Mouse (Mus musculus) myocyte (in vitro differentiated cells): ENCODE measurements around the gene Kif1c.

Experiments used
- CEBPB ChIP-seq: IDR thresholded peaks from 2 replicates; pipeline ENCODE4 v1.6.1; 2011; ENCODE audit warnings: mild to moderate bottlenecking, moderate library complexity; ENCODE audit not compliant: poor library complexity, insufficient read depth, severe bottlenecking
- E2F4 ChIP-seq: IDR thresholded peaks from one replicate; pipeline ENCODE4 v1.6.1; 2011; ENCODE audit warnings: mild to moderate bottlenecking, control low read depth, moderate library complexity; ENCODE audit not compliant: insufficient read depth
- MAX ChIP-seq: IDR thresholded peaks from one replicate; pipeline ENCODE4 v1.6.1; 2011; ENCODE audit warnings: low read depth, mild to moderate bottlenecking, control low read depth
- MYOD1 ChIP-seq, 3 experiments: IDR thresholded peaks; one replicate each; pipeline ENCODE4 v1.6.1; 2011; ENCODE audit warnings: control low read depth in 2 of 3, low read depth in 2 of 3, mild to moderate bottlenecking in 2 of 3, moderate library complexity in 1 of 3; ENCODE audit not compliant: insufficient read length in 2 of 3, control insufficient read depth in 1 of 3
- MYOG ChIP-seq, 3 experiments: IDR thresholded peaks; one replicate each; pipeline ENCODE4 v1.6.1; 2011; ENCODE audit warnings: control low read depth in 2 of 3, low read depth in 2 of 3, mild to moderate bottlenecking in 2 of 3; ENCODE audit not compliant: insufficient read length in 2 of 3, control insufficient read depth in 1 of 3, insufficient read depth in 1 of 3
- POLR2A ChIP-seq: IDR thresholded peaks from one replicate; pipeline ENCODE4 v1.6.1; 2011; ENCODE audit warnings: low read depth, mild to moderate bottlenecking, control low read depth, moderate library complexity; ENCODE audit not compliant: insufficient read length
- TCF12 ChIP-seq: IDR thresholded peaks from one replicate; pipeline ENCODE4 v1.6.1; 2011; ENCODE audit warnings: mild to moderate bottlenecking, control low read depth; ENCODE audit not compliant: poor library complexity, insufficient read depth, severe bottlenecking
- USF1 ChIP-seq: IDR thresholded peaks from one replicate; pipeline ENCODE4 v1.6.1; 2011; ENCODE audit warnings: low read depth, mild to moderate bottlenecking, control low read depth, moderate library complexity

DNA sequence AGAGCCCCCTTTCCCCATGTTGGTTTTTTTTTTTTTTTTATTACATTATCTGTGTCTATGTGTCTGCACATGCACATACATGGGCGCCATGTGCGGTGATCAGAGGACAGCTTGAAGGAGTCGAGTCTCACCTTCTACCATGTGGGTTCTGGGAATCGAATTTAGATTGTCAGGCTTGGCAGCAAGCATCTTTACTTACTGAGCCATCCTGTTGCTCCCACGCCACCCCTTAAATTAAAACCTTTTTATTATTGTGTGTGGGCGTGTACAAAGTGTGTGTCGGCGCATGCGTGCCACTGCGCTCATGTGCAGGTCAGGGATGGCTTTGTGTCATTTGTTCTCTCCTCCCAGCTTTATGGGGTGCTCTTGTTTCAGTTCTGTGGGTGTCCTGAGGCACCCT lies 10.7 kb downstream of the Kif1c start:
- TF ChIP-seq TCF12 (no peak), POLR2A (no peak), E2F4 (no peak), MAX (no peak), USF1 (no peak), MYOD1 (IDR thresholded peaks at IDR 0.05; ENCODE audit: control insufficient read depth in 1 of 3, insufficient read length in 2 of 3, low read depth in 2 of 3) (no peak), CEBPB (no peak), MYOG (IDR thresholded peaks at IDR 0.05; ENCODE audit: control insufficient read depth in 1 of 3, insufficient read depth in 1 of 3, insufficient read length in 2 of 3, low read depth in 2 of 3) (no peak)
